Mouse (Mus musculus): ENCODE measurements at regions not wholly inside any gene's neighbourhood (a gene's known extent, or its start where the extent isn't known, plus 50 kb on each side); places are given as distances from the start of the nearest gene placed in this dataset.

DNA sequence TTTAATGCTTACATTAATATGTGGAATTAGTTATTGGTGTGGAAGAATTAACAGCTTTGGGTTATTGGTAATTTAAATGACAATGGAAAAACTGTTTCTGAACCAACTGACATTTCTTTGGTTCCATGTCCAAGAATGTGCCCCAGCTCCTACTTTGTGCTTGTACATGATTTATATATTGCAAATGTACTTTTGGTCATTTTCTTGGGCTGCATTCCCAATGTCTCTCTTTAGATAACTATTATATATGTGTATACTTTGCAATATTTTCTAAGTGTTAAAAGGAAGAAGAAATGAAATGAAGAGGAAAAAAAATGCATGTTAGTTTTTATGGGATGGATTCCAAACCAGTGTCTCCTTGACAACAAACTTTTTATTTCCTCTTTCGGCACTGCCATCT, 297.4 kb downstream of the Kcnj2 start:
- H3K9me3 ChIP-seq (replicated peaks) = no peaks in the 10 kb centered on the region
- no peak for ATAC-seq (replicated peaks; ENCODE audit: low FRiP score)
- no peaks in the 10 kb centered on the region for H3K27me3 ChIP-seq
- 63% methylated on average over 1 of the region's 1 CpGs for WGBS
- H3K4me1 ChIP-seq = no peaks in the 10 kb centered on the region
- H3K36me3 ChIP-seq = no peaks in the 10 kb centered on the region
- H3K27ac ChIP-seq = peak overlapping the region; percentile 4; the same call in 1 of the 2 replicates
- no peak overlapping the region for H3K4me3 ChIP-seq (replicated peaks)
- no peak overlapping the region for H3K4me2 ChIP-seq
- no peak overlapping the region for H3K9ac ChIP-seq

DNA sequence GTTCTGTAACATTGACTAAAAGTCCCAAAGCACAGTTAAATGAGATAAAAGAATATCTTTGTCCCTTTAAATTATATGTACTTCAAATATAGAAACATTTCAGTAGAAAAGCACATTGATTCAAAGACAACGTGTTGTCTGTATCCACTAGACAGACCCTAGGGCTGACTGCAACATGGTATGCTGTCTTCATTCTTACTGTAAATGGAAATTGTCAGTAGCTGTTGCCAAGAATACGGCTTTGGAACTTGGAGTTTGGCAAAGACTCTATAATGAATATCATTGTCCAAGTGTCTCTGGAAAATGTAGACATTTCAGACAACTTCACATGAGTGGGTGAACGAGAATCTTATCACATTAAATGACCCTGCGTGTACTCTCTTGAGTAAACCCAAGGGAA, 311.2 kb downstream of the Kcnj2 start:
- Histone ChIP-seq H3K9ac (no peak overlapping the region), H3K9me3 (replicated peaks) (no peaks in the 10 kb centered on the region), H3K27ac (no peak overlapping the region), H3K4me1 (no peaks in the 10 kb centered on the region), H3K4me2 (no peak overlapping the region), H3K27me3 (no peaks in the 10 kb centered on the region), H3K36me3 (no peaks in the 10 kb centered on the region), H3K4me3 (replicated peaks) (no peak overlapping the region)
- 77% methylated on average over 4 of the region's 4 CpGs for WGBS
- ATAC-seq (replicated peaks; ENCODE audit: low FRiP score) = no peak

DNA sequence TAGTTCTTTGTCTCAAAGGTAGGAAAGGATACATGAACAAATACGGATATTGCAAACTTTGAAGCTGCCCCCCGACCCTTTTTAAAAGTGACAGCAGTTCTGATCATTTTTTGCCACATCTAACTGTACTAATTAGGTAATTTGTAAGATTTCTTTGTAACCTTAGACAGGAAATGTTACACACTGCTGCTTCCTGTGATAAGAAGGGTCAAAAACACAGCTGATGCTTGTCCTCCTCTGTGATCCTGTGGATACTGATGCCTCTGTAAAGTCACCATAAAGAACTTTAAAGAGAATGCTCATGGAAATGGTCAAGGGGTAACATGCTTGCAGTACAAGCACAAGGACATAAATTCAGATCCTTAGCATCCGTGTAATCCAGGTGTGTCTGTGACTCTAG, 313.9 kb downstream of the Kcnj2 start:
- no peaks in the 10 kb centered on the region for H3K36me3 ChIP-seq
- no peak overlapping the region for H3K27ac ChIP-seq
- H3K4me1 ChIP-seq = no peaks in the 10 kb centered on the region
- H3K9me3 ChIP-seq (replicated peaks) = no peaks in the 10 kb centered on the region
- H3K4me3 ChIP-seq (replicated peaks) = no peak overlapping the region
- no peaks in the 10 kb centered on the region for H3K27me3 ChIP-seq
- no peak for ATAC-seq (replicated peaks; ENCODE audit: low FRiP score)
- H3K9ac ChIP-seq = no peak overlapping the region
- no peak overlapping the region for H3K4me2 ChIP-seq
- 71% methylated on average over 3 of the region's 3 CpGs for WGBS

- H3K27ac ChIP-seq = no peak overlapping the region
- H3K36me3 ChIP-seq = no peaks in the 10 kb centered on the region
- H3K9ac ChIP-seq = no peak overlapping the region
- no peak overlapping the region for H3K4me3 ChIP-seq (replicated peaks)
- H3K4me2 ChIP-seq = no peak overlapping the region
- no peak for ATAC-seq (replicated peaks; ENCODE audit: low FRiP score)
- no peaks in the 10 kb centered on the region for H3K4me1 ChIP-seq
- H3K9me3 ChIP-seq (replicated peaks) = no peaks in the 10 kb centered on the region
- no peaks in the 10 kb centered on the region for H3K27me3 ChIP-seq
- 83% methylated on average over 1 of the region's 1 CpGs for WGBS
These were observed 332.7 kb downstream of the Kcnj2 start for GRCm38 (mm10) chr11:111398706-111399105.

GRCm38 (mm10) chr11:111409266-111409665, 343.3 kb downstream of the Kcnj2 start:
- Histone ChIP-seq H3K27me3 (no peaks in the 10 kb centered on the region), H3K36me3 (no peaks in the 10 kb centered on the region), H3K4me2 (no peak overlapping the region), H3K27ac (no peak overlapping the region), H3K9ac (no peak overlapping the region), H3K9me3 (replicated peaks) (no peaks in the 10 kb centered on the region), H3K4me1 (no peaks in the 10 kb centered on the region), H3K4me3 (replicated peaks) (no peak overlapping the region)
- ATAC-seq (replicated peaks; ENCODE audit: low FRiP score) = no peak
- 91% methylated on average over 2 of the region's 2 CpGs for WGBS

- WGBS = 45% methylated on average over 4 of the region's 4 CpGs
- no peak overlapping the region for H3K4me3 ChIP-seq (replicated peaks)
These were observed 358.9 kb downstream of the Kcnj2 start for GRCm38 (mm10) chr11:111424871-111425270.

GRCm38 (mm10) chr11:111426715-111427114, 360.8 kb downstream of the Kcnj2 start:
- no peaks in the 10 kb centered on the region for H3K4me1 ChIP-seq
- no peak overlapping the region for H3K27ac ChIP-seq
- H3K36me3 ChIP-seq = no peaks in the 10 kb centered on the region
- no peaks in the 10 kb centered on the region for H3K27me3 ChIP-seq
- ATAC-seq (replicated peaks; ENCODE audit: low FRiP score) = no peak
- H3K4me3 ChIP-seq (replicated peaks) = no peak overlapping the region
- H3K9me3 ChIP-seq (replicated peaks) = no peaks in the 10 kb centered on the region
- H3K9ac ChIP-seq = no peak overlapping the region
- H3K4me2 ChIP-seq = no peak overlapping the region
- WGBS = 55% methylated on average over 4 of the region's 4 CpGs

More at GRCm38 (mm10) chr11:111424871-111425270, 358.9 kb downstream of the Kcnj2 start:
- ATAC-seq (replicated peaks; ENCODE audit: low FRiP score) = no peak
- H3K4me1 ChIP-seq = no peaks in the 10 kb centered on the region
- H3K36me3 ChIP-seq = no peaks in the 10 kb centered on the region
- H3K27me3 ChIP-seq = no peaks in the 10 kb centered on the region
- H3K4me2 ChIP-seq = no peak overlapping the region
- no peak overlapping the region for H3K9ac ChIP-seq
- no peaks in the 10 kb centered on the region for H3K9me3 ChIP-seq (replicated peaks)
- H3K27ac ChIP-seq = no peak overlapping the region

DNA sequence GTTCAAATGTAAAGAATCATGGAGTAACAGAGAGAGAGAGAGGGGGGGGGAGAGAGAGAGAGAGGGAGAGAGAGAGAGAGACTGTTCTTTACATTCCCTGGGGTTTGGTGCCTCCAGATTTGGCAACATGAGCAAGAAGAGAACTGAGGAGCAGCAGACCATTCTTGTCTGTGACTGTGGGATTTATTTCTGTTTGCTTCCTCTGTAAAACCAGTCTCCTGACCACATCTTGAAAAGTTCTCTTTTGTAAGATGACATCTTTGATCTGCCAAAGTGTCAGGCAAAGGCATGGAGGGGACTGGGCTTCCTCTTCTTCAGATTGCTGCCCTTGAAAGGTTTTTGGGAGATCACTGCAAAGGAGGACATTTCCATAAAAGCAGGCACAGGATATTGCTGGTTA, 376.3 kb downstream of the Kcnj2 start:
- Histone ChIP-seq H3K4me1 (no peaks in the 10 kb centered on the region), H3K9ac (no peak overlapping the region), H3K4me3 (replicated peaks) (no peak overlapping the region), H3K27ac (no peak overlapping the region), H3K36me3 (no peaks in the 10 kb centered on the region), H3K9me3 (replicated peaks) (no peaks in the 10 kb centered on the region), H3K4me2 (no peak overlapping the region), H3K27me3 (no peaks in the 10 kb centered on the region)
- no peak for ATAC-seq (replicated peaks; ENCODE audit: low FRiP score)

- no peaks in the 10 kb centered on the region for H3K27me3 ChIP-seq
- no peak overlapping the region for H3K4me3 ChIP-seq (replicated peaks)
- no peak overlapping the region for H3K27ac ChIP-seq
- H3K36me3 ChIP-seq = no peaks in the 10 kb centered on the region
- no peak overlapping the region for H3K9ac ChIP-seq
- H3K4me2 ChIP-seq = no peak overlapping the region
- H3K9me3 ChIP-seq (replicated peaks) = no peaks in the 10 kb centered on the region
- H3K4me1 ChIP-seq = no peaks in the 10 kb centered on the region
- WGBS = 95% methylated on average over 1 of the region's 1 CpGs
- no peak for ATAC-seq (replicated peaks; ENCODE audit: low FRiP score)
These were observed 377.4 kb downstream of the Kcnj2 start for GRCm38 (mm10) chr11:111443381-111443780.

- WGBS = 85% methylated on average over 4 of the region's 4 CpGs
- no peaks in the 10 kb centered on the region for H3K9me3 ChIP-seq (replicated peaks)
- H3K27ac ChIP-seq = no peak overlapping the region
- H3K9ac ChIP-seq = no peak overlapping the region
- H3K27me3 ChIP-seq = no peaks in the 10 kb centered on the region
- H3K4me3 ChIP-seq (replicated peaks) = no peak overlapping the region
- no peaks in the 10 kb centered on the region for H3K4me1 ChIP-seq
- H3K4me2 ChIP-seq = no peak overlapping the region
- no peak for ATAC-seq (replicated peaks; ENCODE audit: low FRiP score)
- no peaks in the 10 kb centered on the region for H3K36me3 ChIP-seq
These were observed 378.8 kb downstream of the Kcnj2 start for GRCm38 (mm10) chr11:111444791-111445190.

DNA sequence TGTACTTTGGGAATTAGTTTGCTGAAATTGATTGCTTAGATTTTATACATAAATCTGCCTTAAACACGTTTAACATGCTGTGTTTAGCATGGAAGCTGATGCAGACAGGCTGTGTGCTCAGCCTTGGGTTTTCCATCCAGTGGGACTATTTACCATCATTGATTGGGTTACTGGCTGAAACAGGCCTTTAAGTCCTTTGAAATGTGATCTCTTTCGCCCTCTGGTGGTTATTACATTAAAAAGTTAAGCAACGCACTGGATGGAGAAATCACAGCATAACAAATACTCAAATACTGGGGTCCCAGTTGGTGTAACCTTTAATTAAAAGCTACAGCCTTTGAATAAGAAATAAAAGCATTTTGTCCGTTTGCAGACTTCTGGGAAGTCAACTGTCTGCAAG, 379.8 kb downstream of the Kcnj2 start:
- no peak overlapping the region for H3K4me3 ChIP-seq (replicated peaks)
- 0 out of 2 replicates have a peak, but pooled peaks have one; percentile 36 for ATAC-seq (replicated peaks; ENCODE audit: low FRiP score)
- 15% methylated on average over 4 of the region's 4 CpGs for WGBS
- H3K9me3 ChIP-seq (replicated peaks) = no peaks in the 10 kb centered on the region
- H3K4me1 ChIP-seq = no peaks in the 10 kb centered on the region
- H3K4me2 ChIP-seq = no peak overlapping the region
- H3K36me3 ChIP-seq = no peaks in the 10 kb centered on the region
- H3K27me3 ChIP-seq = no peaks in the 10 kb centered on the region
- H3K9ac ChIP-seq = no peak overlapping the region
- no peak overlapping the region for H3K27ac ChIP-seq

DNA sequence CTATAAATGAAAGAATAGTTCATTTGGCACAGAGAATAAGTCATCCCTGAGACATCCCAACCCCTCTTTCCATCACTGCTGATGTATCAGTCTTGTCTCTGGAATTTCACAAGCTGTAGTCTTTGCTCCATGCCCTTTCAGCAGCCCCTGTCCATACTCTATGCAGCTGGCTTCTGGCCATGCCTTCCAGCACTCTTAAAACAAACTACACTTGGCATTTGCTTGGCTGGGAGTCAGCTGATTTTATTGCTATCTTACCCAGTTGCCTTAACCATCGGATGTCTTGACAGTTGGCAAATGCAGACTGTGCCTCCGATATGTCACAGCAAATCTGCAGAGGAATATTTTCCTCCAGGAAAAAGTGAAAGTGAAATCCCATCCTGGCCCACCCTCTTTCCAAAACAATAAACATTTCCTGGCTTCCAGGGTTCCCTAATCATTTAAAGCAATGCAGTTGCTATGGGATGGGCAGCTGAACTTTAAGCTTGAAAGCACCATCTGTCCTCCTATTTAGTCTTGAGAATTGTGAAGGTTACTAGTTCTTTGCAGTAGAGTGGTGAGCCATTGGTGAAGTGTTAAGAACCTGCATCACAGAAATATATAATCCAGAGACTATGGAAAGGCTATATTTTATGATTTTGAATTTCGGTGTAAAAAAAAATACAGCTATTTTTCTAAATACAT, 385.0 kb downstream of the Kcnj2 start:
- Histone ChIP-seq H3K4me2 (no peak overlapping the region), H3K9me3 (replicated peaks) (no peaks in the 10 kb centered on the region), H3K4me3 (replicated peaks) (no peak overlapping the region), H3K4me1 (no peaks in the 10 kb centered on the region), H3K9ac (no peak overlapping the region), H3K27ac (no peak overlapping the region), H3K27me3 (no peaks in the 10 kb centered on the region), H3K36me3 (no peaks in the 10 kb centered on the region)
- WGBS = 69% methylated on average over 3 of the region's 3 CpGs
- no peak for ATAC-seq (replicated peaks; ENCODE audit: low FRiP score)

DNA sequence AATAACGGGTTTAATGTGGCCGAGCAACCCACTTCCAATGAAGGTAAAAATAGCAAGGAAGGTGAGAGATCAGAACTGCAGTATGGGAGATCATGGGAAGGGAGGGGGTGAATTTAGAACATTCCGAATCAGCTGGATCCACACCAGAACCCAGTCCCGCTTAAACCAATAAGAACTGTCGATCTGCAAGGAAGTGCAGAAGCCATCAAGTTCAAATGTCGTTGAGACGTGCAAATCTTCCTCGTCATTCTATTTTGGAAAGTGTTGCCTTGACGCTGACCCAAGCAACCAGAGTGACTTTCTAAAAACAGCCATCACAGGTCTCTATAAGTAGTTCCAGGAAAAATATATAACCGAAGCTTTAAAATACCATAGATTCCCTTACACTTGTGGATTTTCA, 394.1 kb downstream of the Kcnj2 start:
- H3K27ac ChIP-seq = no peak overlapping the region
- H3K9me3 ChIP-seq (replicated peaks) = no peaks in the 10 kb centered on the region
- H3K4me3 ChIP-seq (replicated peaks) = no peak overlapping the region
- H3K4me1 ChIP-seq = no peaks in the 10 kb centered on the region
- ATAC-seq (replicated peaks; ENCODE audit: low FRiP score) = no peak
- H3K27me3 ChIP-seq = no peaks in the 10 kb centered on the region
- no peak overlapping the region for H3K4me2 ChIP-seq
- H3K9ac ChIP-seq = no peak overlapping the region
- no peaks in the 10 kb centered on the region for H3K36me3 ChIP-seq
- 83% methylated on average over 10 of the region's 10 CpGs for WGBS
